Mouse (Mus musculus) lung, postnatal 10 days (tissue): ENCODE data around the gene Serpinb3d.
"Not testable (repeated sequence)": the region's sequence is repeated elsewhere in the genome, so short reads cannot be mapped to it uniquely, and the experiment has no call there.

ENCODE experiments used
- DNase-seq: peaks from one replicate; pipeline ENCODE4 v3.0.0; 2021

Gene Serpinb3d

DNA sequence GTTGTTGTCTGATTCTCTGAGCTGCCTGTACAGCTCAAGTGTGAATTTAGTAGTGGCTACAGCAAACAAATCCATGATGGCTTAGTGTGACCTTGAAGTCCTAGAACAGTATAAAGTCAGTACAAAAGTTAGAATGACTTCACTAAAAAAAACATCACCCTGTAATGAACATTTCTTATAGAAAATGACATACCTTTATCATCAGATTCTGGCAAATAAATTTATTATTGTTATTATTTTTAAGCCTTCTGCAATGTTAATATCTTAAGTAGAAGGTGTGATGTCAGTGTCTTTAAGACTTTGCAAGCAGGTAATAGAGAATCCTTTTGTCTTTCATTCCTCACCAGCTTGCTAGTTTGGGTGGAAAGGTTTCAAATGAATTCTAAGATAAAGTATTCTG, at the start of gene Serpinb3d:
TSS of gene Serpinb3d (minus strand) at position 101 of the 400 bp plus-strand sequence.
- DNase-seq, result no peak

DNA sequence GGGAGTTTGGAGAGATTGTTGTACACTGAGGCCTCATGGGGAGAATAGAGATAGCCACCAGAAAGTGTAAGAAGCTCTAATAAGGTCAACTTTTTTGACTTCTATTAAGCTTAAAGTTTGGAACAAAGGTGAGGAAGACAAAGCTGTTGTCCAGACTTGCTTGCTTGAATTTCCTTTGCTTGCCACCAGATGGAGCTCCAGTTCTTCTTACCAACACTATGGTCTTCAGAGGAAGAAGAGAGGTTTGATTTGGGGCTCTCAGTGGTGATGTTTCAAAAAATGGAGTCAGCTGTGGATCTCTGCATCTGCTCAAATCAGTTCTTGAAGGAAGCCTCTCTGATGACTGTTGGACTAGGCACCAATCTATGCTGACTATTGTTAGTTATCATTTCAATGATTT, 44.1 kb upstream of the Serpinb3d start:
- not testable (repeated sequence) for DNase-seq

DNA sequence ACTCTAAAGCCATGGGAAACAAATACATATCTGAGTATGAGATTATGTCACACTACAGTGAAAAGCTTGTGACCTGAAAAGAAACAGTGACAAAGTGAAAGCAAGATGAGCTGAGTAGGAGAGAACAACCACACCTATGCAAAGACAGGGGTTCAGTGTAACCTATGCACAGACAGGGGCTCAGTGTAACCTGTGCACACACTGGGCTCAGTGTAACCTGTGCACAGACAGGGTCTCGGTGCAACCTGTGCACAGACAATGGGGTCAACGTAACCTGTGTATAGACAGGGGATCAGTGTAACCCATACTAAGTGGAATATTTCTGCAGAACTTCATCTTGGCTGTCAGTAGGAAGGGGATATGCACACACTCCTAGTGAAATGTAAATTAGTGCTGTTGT, 15.1 kb upstream of the Serpinb3d start:
- no peak for DNase-seq

DNA sequence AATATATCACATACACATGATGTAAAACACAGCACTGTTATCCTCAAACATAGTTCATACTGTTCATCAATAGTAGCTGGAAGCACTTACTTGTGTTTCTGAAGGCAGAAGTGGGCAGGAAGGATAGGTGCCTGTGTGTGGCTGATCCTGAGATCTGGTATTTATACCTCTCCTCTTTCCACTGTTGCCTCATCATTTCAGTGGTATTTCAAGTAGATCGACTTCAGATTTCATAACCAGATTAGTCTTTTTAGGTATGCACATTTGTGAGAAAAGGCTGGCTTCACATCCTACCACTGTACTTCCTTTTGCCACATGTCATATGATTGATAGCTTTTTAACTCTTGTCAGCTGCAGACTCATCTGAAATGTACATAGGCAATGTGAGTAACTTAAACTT, 31.1 kb downstream of the Serpinb3d start, which contains the start of gene Serpinb3a:
TSS of gene Serpinb3a (minus strand) at position 101 of the 400 bp plus-strand sequence.
- DNase-seq, result no peak

DNA sequence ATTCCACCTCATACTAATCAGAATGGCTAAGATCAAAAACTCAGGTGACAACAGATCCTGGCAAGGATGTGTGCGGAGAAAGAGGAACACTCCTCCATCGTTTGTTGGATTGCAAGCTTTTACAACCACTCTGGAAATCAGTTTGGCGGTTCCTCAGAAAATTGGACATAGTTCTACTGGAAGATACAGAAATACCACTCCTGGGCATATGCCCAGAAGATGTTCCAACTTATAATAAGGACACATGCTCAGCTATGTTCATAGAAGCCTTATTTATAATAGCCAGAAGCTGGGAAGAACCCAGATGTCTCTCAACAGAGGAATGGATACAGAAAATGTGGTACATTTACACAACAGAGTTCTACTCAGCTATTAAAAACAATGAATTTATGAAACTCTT, 49.1 kb downstream of the Serpinb3d start:
- not testable (repeated sequence) for DNase-seq
